Mouse (Mus musculus): ENCODE measurements around the gene Fstl4. TPM values are rescaled to one million over a fixed set of nuclear protein-coding genes. Genes with fewer than 3 reads are reported as not detected.

Fstl4 gene
- polyA plus RNA-seq, 1 experiment from 2014 or later = 5.7 TPM

- Histone ChIP-seq H3K4me1 (replicated peaks; ENCODE audit: control insufficient read depth, insufficient read depth, low read length) (no peaks in the 10 kb centered on the region), H3K4me3 (ENCODE audit: low read depth, low read length) (no peak overlapping the region), H3K27ac (ENCODE audit: low read depth, low read length) (no peak overlapping the region), H3K36me3 (ENCODE audit: control insufficient read depth, insufficient read depth) (no peaks in the 10 kb centered on the region), H3K4me2 (replicated peaks; ENCODE audit: low read depth) (no peak overlapping the region), H3K27me3 (replicated peaks; ENCODE audit: control insufficient read depth, insufficient read depth, low read length) (no peaks in the 10 kb centered on the region), H3K9me3 (ENCODE audit: control insufficient read depth) (no peaks in the 10 kb centered on the region), H3K9ac (ENCODE audit: low read depth, low read length) (no peak overlapping the region)
- TF ChIP-seq CTCF (IDR thresholded peaks at IDR 0.05; ENCODE audit: low read depth) = no peak
- WGBS = 79% methylated on average over 7 of the region's 7 CpGs
- no peak for ATAC-seq
Observed at GRCm38 (mm10) chr11:53028421-53029168, 264.2 kb downstream of the Fstl4 start.

GRCm38 (mm10) chr11:53031777-53032176, 267.3 kb downstream of the Fstl4 start:
- no peak for ATAC-seq

GRCm38 (mm10) chr11:53032336-53032735, 267.9 kb downstream of the Fstl4 start:
- H3K4me2 ChIP-seq (replicated peaks; ENCODE audit: low read depth) = no peak overlapping the region
- no peaks in the 10 kb centered on the region for H3K36me3 ChIP-seq (ENCODE audit: control insufficient read depth, insufficient read depth)
- no peaks in the 10 kb centered on the region for H3K27me3 ChIP-seq (replicated peaks; ENCODE audit: control insufficient read depth, insufficient read depth, low read length)
- no peaks in the 10 kb centered on the region for H3K4me1 ChIP-seq (replicated peaks; ENCODE audit: control insufficient read depth, insufficient read depth, low read length)
- H3K9me3 ChIP-seq (ENCODE audit: control insufficient read depth) = no peaks in the 10 kb centered on the region
- ATAC-seq = no peak
- TF ChIP-seq CTCF (IDR thresholded peaks at IDR 0.05; ENCODE audit: low read depth) = peak; percentile 93
- H3K27ac ChIP-seq (ENCODE audit: low read depth, low read length) = no peak overlapping the region
- no peak overlapping the region for H3K4me3 ChIP-seq (ENCODE audit: low read depth, low read length)
- WGBS = 28% methylated on average over 4 of the region's 4 CpGs
- no peak overlapping the region for H3K9ac ChIP-seq (ENCODE audit: low read depth, low read length)

More at GRCm38 (mm10) chr11:53031777-53032176, 267.3 kb downstream of the Fstl4 start:
- no peak overlapping the region for H3K4me3 ChIP-seq (ENCODE audit: low read depth, low read length)
- H3K4me2 ChIP-seq (replicated peaks; ENCODE audit: low read depth) = no peak overlapping the region
- no peaks in the 10 kb centered on the region for H3K9me3 ChIP-seq (ENCODE audit: control insufficient read depth)
- 68% methylated on average over 4 of the region's 4 CpGs for WGBS
- no peak overlapping the region for H3K9ac ChIP-seq (ENCODE audit: low read depth, low read length)
- H3K27ac ChIP-seq (ENCODE audit: low read depth, low read length) = no peak overlapping the region
- no peak for TF ChIP-seq CTCF (IDR thresholded peaks at IDR 0.05; ENCODE audit: low read depth)
- no peaks in the 10 kb centered on the region for H3K4me1 ChIP-seq (replicated peaks; ENCODE audit: control insufficient read depth, insufficient read depth, low read length)
- H3K36me3 ChIP-seq (ENCODE audit: control insufficient read depth, insufficient read depth) = no peaks in the 10 kb centered on the region
- H3K27me3 ChIP-seq (replicated peaks; ENCODE audit: control insufficient read depth, insufficient read depth, low read length) = no peaks in the 10 kb centered on the region

- Histone ChIP-seq H3K4me1 (replicated peaks; ENCODE audit: control insufficient read depth, insufficient read depth, low read length) (no peaks in the 10 kb centered on the region), H3K27me3 (replicated peaks; ENCODE audit: control insufficient read depth, insufficient read depth, low read length) (no peaks in the 10 kb centered on the region), H3K27ac (ENCODE audit: low read depth, low read length) (no peak overlapping the region), H3K36me3 (ENCODE audit: control insufficient read depth, insufficient read depth) (no peaks in the 10 kb centered on the region), H3K9me3 (ENCODE audit: control insufficient read depth) (no peaks in the 10 kb centered on the region), H3K4me2 (replicated peaks; ENCODE audit: low read depth) (no peak overlapping the region), H3K9ac (ENCODE audit: low read depth, low read length) (no peak overlapping the region), H3K4me3 (ENCODE audit: low read depth, low read length) (no peak overlapping the region)
- WGBS = 80% methylated on average over 7 of the region's 7 CpGs
- TF ChIP-seq CTCF (IDR thresholded peaks at IDR 0.05; ENCODE audit: low read depth) = no peak
- ATAC-seq = no peak
Observed at GRCm38 (mm10) chr11:53035414-53035813, 271.0 kb downstream of the Fstl4 start.

GRCm38 (mm10) chr11:53046850-53047249, 282.4 kb downstream of the Fstl4 start:
- no peaks in the 10 kb centered on the region for H3K9me3 ChIP-seq (ENCODE audit: control insufficient read depth)
- H3K36me3 ChIP-seq (ENCODE audit: control insufficient read depth, insufficient read depth) = no peaks in the 10 kb centered on the region
- TF ChIP-seq CTCF (IDR thresholded peaks at IDR 0.05; ENCODE audit: low read depth) = no peak
- H3K9ac ChIP-seq (ENCODE audit: low read depth, low read length) = no peak overlapping the region
- no peak overlapping the region for H3K27ac ChIP-seq (ENCODE audit: low read depth, low read length)
- H3K27me3 ChIP-seq (replicated peaks; ENCODE audit: control insufficient read depth, insufficient read depth, low read length) = no peaks in the 10 kb centered on the region
- ATAC-seq = no peak
- no peaks in the 10 kb centered on the region for H3K4me1 ChIP-seq (replicated peaks; ENCODE audit: control insufficient read depth, insufficient read depth, low read length)
- 25% methylated on average over 6 of the region's 6 CpGs for WGBS
- no peak overlapping the region for H3K4me2 ChIP-seq (replicated peaks; ENCODE audit: low read depth)
- no peak overlapping the region for H3K4me3 ChIP-seq (ENCODE audit: low read depth, low read length)

- no peaks in the 10 kb centered on the region for H3K27me3 ChIP-seq (replicated peaks; ENCODE audit: control insufficient read depth, insufficient read depth, low read length)
- H3K9me3 ChIP-seq (ENCODE audit: control insufficient read depth) = no peaks in the 10 kb centered on the region
- no peak overlapping the region for H3K27ac ChIP-seq (ENCODE audit: low read depth, low read length)
- TF ChIP-seq CTCF (IDR thresholded peaks at IDR 0.05; ENCODE audit: low read depth) = no peak
- H3K36me3 ChIP-seq (ENCODE audit: control insufficient read depth, insufficient read depth) = no peaks in the 10 kb centered on the region
- no peak overlapping the region for H3K4me3 ChIP-seq (ENCODE audit: low read depth, low read length)
- H3K9ac ChIP-seq (ENCODE audit: low read depth, low read length) = no peak overlapping the region
- ATAC-seq = no peak
- H3K4me2 ChIP-seq (replicated peaks; ENCODE audit: low read depth) = no peak overlapping the region
- 47% methylated on average over 5 of the region's 5 CpGs for WGBS
- no peaks in the 10 kb centered on the region for H3K4me1 ChIP-seq (replicated peaks; ENCODE audit: control insufficient read depth, insufficient read depth, low read length)
Observed at GRCm38 (mm10) chr11:53054151-53054550, 289.7 kb downstream of the Fstl4 start.
